ENCODE assay signal across 21 mouse cellular contexts in genomic region chr4:148171261-148171660, GRCm38 (mm10). TPM values are rescaled to one million over a fixed set of nuclear protein-coding genes. Genes with fewer than 3 reads are reported as not detected.
"Had no signal": no experiment of that assay in that cellular context is flagged by ENCODE, and none has a peak within 500 bp of the region (broad histone marks: within the 10 kb centered on the region; RNA-seq: fewer than 3 reads in every experiment).

No protein-coding gene starts in this region.

- H3K9ac ChIP-seq: forebrain, postnatal 0 days; heart, embryonic 12.5 days; hindbrain, embryonic 12.5 days; hindbrain, embryonic 14.5 days; intestine, embryonic 15.5 days; limb, embryonic 13.5 days had no signal

- H3K9me3 ChIP-seq: heart, embryonic 10.5 days; hindbrain, embryonic 10.5 days; hindbrain, embryonic 12.5 days; intestine, embryonic 15.5 days; limb, embryonic 13.5 days had no signal

- H3K27ac ChIP-seq: heart, embryonic 10.5 days; hindbrain, embryonic 10.5 days; hindbrain, embryonic 12.5 days; hindbrain, embryonic 14.5 days; intestine, embryonic 15.5 days; layer of hippocampus, adult 2 months; left cerebral cortex, adult 2 months; limb, embryonic 13.5 days had no signal

- ATAC-seq: forebrain, postnatal 0 days; hindbrain, embryonic 16.5 days; intestine, embryonic 15.5 days; intestine, postnatal 0 days had no signal

- DNase-seq: gastrocnemius, postnatal 25 days had no signal

- H3K4me3 ChIP-seq: heart, embryonic 10.5 days; heart, embryonic 12.5 days; hindbrain, embryonic 10.5 days; hindbrain, embryonic 12.5 days; intestine, embryonic 15.5 days; layer of hippocampus, adult 2 months; left cerebral cortex, adult 2 months; limb, embryonic 13.5 days had no signal

- H3K36me3 ChIP-seq: heart, embryonic 10.5 days; heart, embryonic 12.5 days; hindbrain, embryonic 10.5 days; hindbrain, embryonic 12.5 days; intestine, embryonic 15.5 days; limb, embryonic 13.5 days had no signal

- H3K4me2 ChIP-seq: heart, embryonic 12.5 days; hindbrain, embryonic 12.5 days; hindbrain, embryonic 14.5 days; intestine, embryonic 15.5 days; limb, embryonic 13.5 days had no signal

RNA-seq across cellular contexts. Expression of gene Fbxo2, which starts 10.8 kb away (rescaled TPM):
- total RNA-seq: gastrocnemius, postnatal 4 days; granulocyte monocyte progenitor cell, adult 5-6 weeks; heart, postnatal 10 days had no signal
- polyA plus RNA-seq: heart, embryonic 14.5 days; inflammation-experienced regulatory T-cells, adult 6 months had no signal

RNA-seq across cellular contexts. Expression of gene Draxin, which starts 40.8 kb away (rescaled TPM):
- total RNA-seq: gastrocnemius, adult 8-10 months; gastrocnemius, postnatal 25 days; heart, postnatal 10 days; heart, postnatal 4 days had no signal
- polyA plus RNA-seq: heart, embryonic 14.5 days; heart, embryonic 16.5 days; inflammation-experienced regulatory T-cells, adult 6 months had no signal
